Mouse (Mus musculus): ENCODE results near the gene Fam71b.
A peak's percentile ranks its signal among the peaks of the same experiment; 100 is the strongest.

GRCm38 (mm10) chr11:46377819-46378782 is 18.3 kb upstream of the Fam71b start:
- TF ChIP-seq GATA1 (IDR thresholded peaks at IDR 0.05; ENCODE audit: low read length) (no peak), TAL1 (IDR thresholded peaks at IDR 0.05; ENCODE audit: low read length) (peak; percentile 56)
